In the genomic region with DNA sequence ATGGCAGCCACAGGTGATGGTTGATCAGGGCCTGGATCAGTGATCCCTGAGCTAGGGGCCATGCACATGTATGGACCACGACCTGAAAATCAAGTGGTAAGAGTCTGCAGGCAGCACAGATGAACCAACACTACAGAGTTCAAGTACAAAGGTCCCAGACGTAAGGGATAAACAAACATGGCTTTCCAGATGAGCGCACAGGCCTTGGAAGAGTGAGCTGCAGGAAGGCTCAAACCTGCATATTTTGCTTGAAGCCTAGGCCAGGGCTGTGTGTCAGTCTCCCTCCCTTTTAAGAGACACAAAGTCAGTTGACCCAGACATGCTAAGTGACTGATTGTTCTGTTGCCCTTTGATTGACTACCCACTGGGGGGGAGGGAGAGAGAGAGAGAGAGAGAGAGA, we compare ENCODE assay signal across 20 mouse cellular contexts.
DNase-seq lines count a peak whose midpoint lies in the region; ATAC-seq and TF ChIP-seq lines count a peak whose summit lies in the region.
"Had no signal": no experiment of that assay in that cellular context is flagged by ENCODE, and none has a peak within 500 bp of the region (broad histone marks: within the 10 kb centered on the region; RNA-seq: fewer than 3 reads in every experiment).

No protein-coding gene starts in this region.

- H3K36me3 ChIP-seq in kidney, adult 2 months (ENCODE audit: control insufficient read depth, insufficient read depth, low read length): no peaks in the 10 kb centered on the region
- no peaks in the 10 kb centered on the region for H3K36me3 ChIP-seq in kidney, embryonic 15.5 days
- no peaks in the 10 kb centered on the region for H3K36me3 ChIP-seq in neural tube, embryonic 15.5 days
- H3K36me3 ChIP-seq: embryonic facial prominence, embryonic 15.5 days; forebrain, embryonic 10.5 days; hindbrain, embryonic 13.5 days had no signal

- 38% methylated on average over 3 of the region's 3 CpGs for WGBS in kidney, adult 2 months
- 51% methylated on average over 3 of the region's 3 CpGs for WGBS in kidney, embryonic 15.5 days
- WGBS in neural tube, embryonic 15.5 days: 62% methylated on average over 3 of the region's 3 CpGs

- H3K27ac ChIP-seq in kidney, adult 2 months (ENCODE audit: insufficient read depth, low read depth, low read length): peak overlapping the region; percentile 42; the same call in 1 of the 2 replicates
- no peak overlapping the region for H3K27ac ChIP-seq in kidney, embryonic 15.5 days
- H3K27ac ChIP-seq in neural tube, embryonic 15.5 days (replicated peaks): no peak overlapping the region
- H3K27ac ChIP-seq: embryonic facial prominence, embryonic 15.5 days; forebrain, embryonic 10.5 days; hindbrain, embryonic 13.5 days had no signal

- DNase-seq in kidney, adult 2 months: peak; percentile 83
- peak; percentile 51 for DNase-seq in kidney, postnatal 14 days
- DNase-seq in thymus, postnatal 25 days: no peak
- DNase-seq in frontal cortex, postnatal 14 days (ENCODE audit: low spot score in 2 of 2): no peak
- DNase-seq: adrenal gland, adult 8-10 months; adrenal gland, postnatal 36 days; cerebellum, adult 8-10 months; cerebellum, postnatal 14 days; embryo, embryonic 11 days; gastrocnemius, postnatal 36 days; heart, adult 11 months; heart, postnatal 10 days had no signal

- H3K27me3 ChIP-seq in kidney, adult 2 months (replicated peaks; ENCODE audit: control insufficient read depth, insufficient read depth, low read length): no peaks in the 10 kb centered on the region
- H3K27me3 ChIP-seq in kidney, embryonic 15.5 days: no peaks in the 10 kb centered on the region
- no peaks in the 10 kb centered on the region for H3K27me3 ChIP-seq in neural tube, embryonic 15.5 days (replicated peaks)
- H3K27me3 ChIP-seq: embryonic facial prominence, embryonic 15.5 days; hindbrain, embryonic 13.5 days had no signal

- no peaks in the 10 kb centered on the region for H3K9me3 ChIP-seq in kidney, embryonic 15.5 days (replicated peaks)
- H3K9me3 ChIP-seq in neural tube, embryonic 15.5 days (replicated peaks): no peaks in the 10 kb centered on the region
- H3K9me3 ChIP-seq: embryonic facial prominence, embryonic 15.5 days; forebrain, embryonic 10.5 days; hindbrain, embryonic 13.5 days had no signal

- H3K4me1 ChIP-seq in kidney, adult 2 months (ENCODE audit: control insufficient read depth, insufficient read depth, low read length): peaks cover 10% of the 10 kb centered on the region; the same call in 1 of the 2 replicates
- 0 out of 2 replicates have a peak, but pooled peaks cover 3% of the 10 kb centered on the region for H3K4me1 ChIP-seq in kidney, embryonic 15.5 days
- H3K4me1 ChIP-seq in neural tube, embryonic 15.5 days: no peaks in the 10 kb centered on the region
- H3K4me1 ChIP-seq: embryonic facial prominence, embryonic 15.5 days; hindbrain, embryonic 13.5 days had no signal

- H3K9ac ChIP-seq in kidney, embryonic 15.5 days: no peak overlapping the region
- H3K9ac ChIP-seq in neural tube, embryonic 15.5 days (replicated peaks): no peak overlapping the region
- H3K9ac ChIP-seq: embryonic facial prominence, embryonic 15.5 days; hindbrain, embryonic 13.5 days had no signal

- no peak for TF ChIP-seq CTCF in kidney, adult 2 months (conservative IDR thresholded peaks at IDR 0.05; ENCODE audit: insufficient read depth, insufficient read length, low read depth, low read length)

- peak; percentile 47 for ATAC-seq in kidney, embryonic 15.5 days (replicated peaks; ENCODE audit: low FRiP score)
- no peak for ATAC-seq in megakaryocyte progenitor cell, adult 5-6 weeks (replicated peaks; ENCODE audit: poor library complexity)
- no peak for ATAC-seq in neural tube, embryonic 15.5 days (ENCODE audit: low FRiP score)
- ATAC-seq: forebrain, embryonic 14.5 days had no signal

- no peak overlapping the region for H3K4me3 ChIP-seq in kidney, adult 2 months (ENCODE audit: insufficient read depth, low read depth, low read length)
- no peak overlapping the region for H3K4me3 ChIP-seq in kidney, embryonic 15.5 days (replicated peaks)
- H3K4me3 ChIP-seq in neural tube, embryonic 15.5 days (replicated peaks): no peak overlapping the region
- H3K4me3 ChIP-seq: embryonic facial prominence, embryonic 15.5 days; erythroblast, embryonic 14.5 days; forebrain, embryonic 10.5 days; hindbrain, embryonic 13.5 days had no signal

- no peak overlapping the region for H3K4me2 ChIP-seq in kidney, embryonic 15.5 days
- H3K4me2 ChIP-seq in neural tube, embryonic 15.5 days: no peak overlapping the region
- H3K4me2 ChIP-seq: embryonic facial prominence, embryonic 15.5 days; hindbrain, embryonic 13.5 days had no signal

- TF ChIP-seq POLR2A in kidney, adult 2 months (IDR thresholded peaks at IDR 0.05; ENCODE audit: low read depth, low read length): no peak

Comparison
In these comparisons a context has a peak if more than half of its experiments do, and no peak if none do; other contexts are left out.
1. DNase-seq: peak in kidney, adult 2 months (single experiment) and kidney, postnatal 14 days (single experiment); none in thymus, postnatal 25 days (single experiment) and frontal cortex, postnatal 14 days (0 of 2).